Mouse (Mus musculus) embryonic facial prominence, embryonic 12.5 days (tissue): Measurements from ENCODE around the gene Syn3. TPM values are rescaled to one million over a fixed set of nuclear protein-coding genes. Genes with fewer than 3 reads are reported as not detected.
"Not testable (repeated sequence)": the region's sequence is repeated elsewhere in the genome, so short reads cannot be mapped to it uniquely, and the experiment has no call there.

Source experiments
- ATAC-seq: fragments of 200-750 bp; cut with Nextera tagmentation; 2 replicates; pipeline ENCODE4 v1.8.0; 2017; ENCODE audit not compliant: insufficient number of reproducible peaks, insufficient read depth, low FRiP score, low TSS enrichment
- H3K27ac ChIP-seq: fragments of 300-500 bp; sonication (generic); 2 replicates; pipeline ENCODE4 v1.5.1; 2016; ENCODE audit warnings: mild to moderate bottlenecking
- H3K27me3 ChIP-seq: fragments of 300-500 bp; sonication (generic); 2 replicates; pipeline ENCODE4 v1.6.1; 2016; ENCODE audit warnings: mild to moderate bottlenecking, moderate library complexity
- H3K36me3 ChIP-seq: fragments of 300-500 bp; sonication (generic); 2 replicates; pipeline ENCODE4 v1.6.1; 2016; ENCODE audit warnings: mild to moderate bottlenecking
- H3K4me1 ChIP-seq: fragments of 300-500 bp; sonication (generic); 2 replicates; pipeline ENCODE4 v1.6.1; 2016
- H3K4me2 ChIP-seq: fragments of 300-500 bp; sonication (generic); replicated peaks from 2 replicates; pipeline ENCODE4 v1.6.1; 2016; ENCODE audit warnings: mild to moderate bottlenecking, moderate library complexity
- H3K4me3 ChIP-seq: fragments of 300-500 bp; sonication (generic); 2 replicates; pipeline ENCODE4 v1.5.1; 2016; ENCODE audit warnings: mild to moderate bottlenecking
- H3K9ac ChIP-seq: fragments of 300-500 bp; sonication (generic); 2 replicates; pipeline ENCODE4 v1.6.1; 2016; ENCODE audit warnings: mild to moderate bottlenecking, moderate library complexity
- H3K9me3 ChIP-seq: fragments of 300-500 bp; sonication (generic); 2 replicates; pipeline ENCODE4 v1.6.1; 2016; ENCODE audit warnings: mild to moderate bottlenecking, moderate library complexity
- WGBS: fragments of 180-500 bp; shearing (Covaris S2); methylation state at CpG from one replicate; pipeline ENCODE4 v1.1.7; 2016; 5-methylcytosine and 5-hydroxymethylcytosine counted together
- polyA plus RNA-seq: library from polyadenylated mRNA; unstranded; fragments of >200 nt; fragmentation: Nextera tagmentation; extraction: Ambion mirVana; gene quantifications from 2 replicates; pipeline ENCODE4 v1.2.1, GENCODE M21; 2016

The Syn3 gene
- polyA plus RNA-seq, 1 experiment from 2014 or later: 4.0 TPM

DNA sequence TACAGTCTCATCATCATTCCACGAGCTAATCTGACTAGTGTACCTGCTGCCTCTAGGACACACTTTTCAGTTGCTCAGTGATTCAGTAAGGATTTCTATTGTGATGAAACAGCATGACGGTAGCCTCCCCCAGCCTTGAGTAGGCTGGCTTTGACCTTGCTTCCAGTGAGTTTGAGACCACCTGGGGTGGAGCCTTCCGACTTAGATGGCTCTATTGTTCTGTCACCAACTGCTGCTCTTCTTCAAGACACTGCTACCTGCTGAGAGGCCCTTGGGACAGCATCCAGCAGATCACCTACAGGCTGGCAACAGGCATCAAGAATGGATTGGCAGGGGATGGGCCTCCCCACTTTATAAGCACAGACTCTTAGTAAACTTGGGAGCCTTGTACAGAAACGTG lies 63.7 kb downstream of the Syn3 start:
- not testable (repeated sequence) for H3K27me3 ChIP-seq, H3K36me3 ChIP-seq, ATAC-seq, H3K4me2 ChIP-seq, H3K4me1 ChIP-seq, H3K27ac ChIP-seq, H3K9me3 ChIP-seq, H3K9ac ChIP-seq, H3K4me3 ChIP-seq
- 65% methylated on average over 4 of the region's 4 CpGs for WGBS

DNA sequence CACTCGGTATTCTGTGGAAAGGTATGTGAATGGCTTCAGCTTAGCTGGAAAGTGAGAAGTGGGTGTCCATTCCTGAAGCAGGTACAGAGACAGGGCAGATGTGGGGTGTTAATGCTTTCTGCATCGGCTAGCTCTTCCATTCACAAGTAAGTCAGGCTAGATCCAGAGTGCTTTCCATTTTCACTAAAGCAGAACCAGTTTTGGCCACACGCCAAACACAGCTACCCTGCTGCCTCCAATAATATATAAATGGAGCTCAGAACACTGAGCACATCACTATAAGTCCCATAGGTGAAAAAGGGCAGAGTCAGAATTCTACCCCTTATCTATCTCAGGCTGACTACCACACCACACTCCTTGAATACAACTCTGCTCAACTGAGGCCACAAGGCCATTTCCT lies 69.0 kb downstream of the Syn3 start:
- Histone ChIP-seq H3K4me2 (no peak overlapping the region), H3K4me3 (no peak overlapping the region), H3K27ac (no peak overlapping the region), H3K9ac (no peak overlapping the region), H3K4me1 (peaks cover 24% of the 10 kb centered on the region), H3K9me3 (no peaks in the 10 kb centered on the region), H3K27me3 (no peaks in the 10 kb centered on the region), H3K36me3 (no peaks in the 10 kb centered on the region)
- 75% methylated on average over 3 of the region's 3 CpGs for WGBS
- ATAC-seq: no peak

DNA sequence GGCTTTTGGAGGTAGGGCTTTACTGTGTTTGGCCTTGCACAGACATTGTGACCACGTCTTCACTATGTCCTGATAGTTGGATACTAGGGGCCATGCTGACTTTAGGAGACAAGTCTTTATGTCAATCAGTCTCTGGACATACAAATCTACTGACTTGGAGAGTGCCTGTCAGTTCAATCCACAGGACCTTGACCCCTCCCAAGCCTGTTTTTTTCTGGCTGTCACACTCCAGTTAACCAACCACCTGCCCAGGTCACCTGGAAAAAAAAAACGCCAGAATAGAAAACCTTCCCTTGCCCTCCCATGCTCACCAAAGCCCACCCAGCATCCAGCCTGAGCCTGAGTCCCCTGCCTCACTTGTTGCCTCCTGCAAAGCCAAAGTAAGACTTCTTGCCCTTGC lies 70.7 kb downstream of the Syn3 start:
- Histone ChIP-seq H3K9me3 (no peaks in the 10 kb centered on the region), H3K4me3 (no peak overlapping the region), H3K9ac (no peak overlapping the region), H3K27ac (no peak overlapping the region), H3K4me1 (peaks cover 25% of the 10 kb centered on the region), H3K36me3 (no peaks in the 10 kb centered on the region), H3K27me3 (no peaks in the 10 kb centered on the region), H3K4me2 (no peak overlapping the region)
- no peak for ATAC-seq
- 73% methylated on average over 2 of the region's 2 CpGs for WGBS

DNA sequence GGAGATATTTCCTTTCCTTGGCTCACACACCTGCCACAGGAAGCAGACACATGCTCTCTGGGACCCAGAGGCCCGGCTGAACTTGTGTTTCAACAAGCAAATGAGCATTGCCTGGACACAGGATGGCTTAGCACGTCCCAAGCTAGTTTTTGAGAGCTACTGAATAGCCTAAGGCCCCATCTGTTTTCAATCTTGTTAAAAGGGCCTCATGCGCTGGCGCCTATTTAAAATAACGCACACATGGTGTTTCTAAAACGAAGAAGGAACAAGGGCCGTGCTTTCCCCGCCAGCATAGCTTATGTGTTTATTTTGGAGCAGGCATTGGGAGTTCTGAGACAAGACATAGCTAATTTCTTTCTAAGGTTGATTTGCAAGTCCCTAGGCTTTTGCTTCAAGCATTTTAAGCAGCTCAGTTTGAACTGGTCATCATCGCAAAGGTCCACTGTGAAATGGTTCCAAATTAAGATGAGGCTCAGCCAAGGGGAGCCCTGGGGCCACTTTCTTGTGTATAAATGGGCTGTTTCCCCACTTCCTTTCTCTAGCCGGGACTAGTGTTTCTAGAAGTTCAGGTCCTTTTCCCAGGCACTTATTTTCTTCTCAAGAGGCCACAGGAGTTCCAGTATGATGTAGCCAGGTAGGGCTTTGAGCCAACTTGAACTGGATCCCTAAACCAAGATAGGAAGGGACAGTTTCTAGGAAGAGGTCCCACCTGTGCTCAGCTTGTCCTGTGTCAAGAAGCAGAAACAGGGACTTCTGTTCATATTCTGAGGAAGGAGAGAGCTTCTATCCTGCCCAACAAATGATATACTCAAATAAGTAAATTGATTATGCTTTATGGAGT lies 72.8 kb downstream of the Syn3 start:
- no peaks in the 10 kb centered on the region for H3K27me3 ChIP-seq
- no peak overlapping the region for H3K4me2 ChIP-seq
- H3K4me3 ChIP-seq: no peak overlapping the region
- no peaks in the 10 kb centered on the region for H3K36me3 ChIP-seq
- H3K27ac ChIP-seq: peak overlapping the region; percentile 58
- H3K4me1 ChIP-seq: peaks cover 25% of the 10 kb centered on the region
- ATAC-seq: peak; percentile 77
- no peaks in the 10 kb centered on the region for H3K9me3 ChIP-seq
- H3K9ac ChIP-seq: no peak overlapping the region
- WGBS: 10% methylated on average over 10 of the region's 10 CpGs

DNA sequence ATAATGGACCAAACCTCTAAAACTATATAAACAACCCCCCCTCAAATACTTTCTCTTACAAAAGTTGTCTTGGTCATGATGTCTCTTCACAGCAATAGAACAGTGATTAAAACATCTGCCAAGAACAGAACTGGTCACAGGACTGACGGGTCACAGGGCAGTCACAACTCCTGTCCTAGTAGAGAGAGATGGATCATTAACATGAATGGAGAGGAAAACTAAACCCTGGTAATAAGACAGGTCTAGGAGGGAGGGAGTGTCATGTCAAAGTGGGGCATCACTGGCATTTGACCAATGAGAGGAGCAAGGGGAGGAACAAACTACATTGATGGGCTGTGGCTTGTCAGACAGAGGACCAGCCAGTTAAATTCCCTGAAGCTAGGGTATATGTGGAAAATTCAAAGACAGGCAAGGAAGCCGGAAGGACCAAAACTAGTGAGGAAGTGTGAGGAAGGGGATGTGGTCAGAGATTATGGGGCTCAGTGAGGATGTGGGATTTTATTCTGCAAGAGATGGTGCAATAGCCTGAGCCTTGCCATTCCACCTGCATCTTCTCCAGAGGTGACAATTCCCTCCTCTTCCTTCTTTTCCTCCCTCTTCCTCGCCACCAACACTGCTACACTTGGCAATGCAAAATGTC lies 76.8 kb downstream of the Syn3 start:
- Histone ChIP-seq H3K4me3 (no peak overlapping the region), H3K27me3 (no peaks in the 10 kb centered on the region), H3K27ac (no peak overlapping the region), H3K36me3 (no peaks in the 10 kb centered on the region), H3K4me2 (no peak overlapping the region), H3K9ac (no peak overlapping the region), H3K4me1 (peaks cover 19% of the 10 kb centered on the region), H3K9me3 (no peaks in the 10 kb centered on the region)
- no peak for ATAC-seq
- WGBS: 86% methylated on average over 3 of the region's 3 CpGs

DNA sequence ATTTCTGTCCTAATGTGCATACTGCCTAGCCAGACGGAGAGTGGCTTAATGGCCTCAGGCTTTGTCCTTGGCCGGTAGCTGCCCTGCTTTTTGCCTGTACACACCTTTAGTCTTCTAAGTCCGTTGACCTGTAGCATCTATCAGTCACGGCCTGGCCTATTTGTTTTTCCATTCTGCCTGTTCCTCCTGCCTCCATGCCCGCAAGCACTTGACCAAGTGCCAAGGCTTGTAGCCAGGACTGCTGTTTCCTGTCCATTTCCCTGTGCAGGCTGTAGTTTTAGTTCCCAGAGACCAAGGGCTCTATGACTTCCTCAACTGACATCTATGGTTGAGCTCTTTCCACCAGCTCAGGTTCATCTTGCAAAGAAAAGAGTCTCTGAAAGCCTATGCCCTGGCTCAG lies 79.8 kb downstream of the Syn3 start:
- Histone ChIP-seq H3K4me2 (no peak overlapping the region), H3K4me1 (no peaks in the 10 kb centered on the region), H3K9me3 (no peaks in the 10 kb centered on the region), H3K36me3 (no peaks in the 10 kb centered on the region), H3K27ac (no peak overlapping the region), H3K4me3 (no peak overlapping the region), H3K9ac (no peak overlapping the region), H3K27me3 (no peaks in the 10 kb centered on the region)
- 82% methylated on average over 5 of the region's 5 CpGs for WGBS
- no peak for ATAC-seq

DNA sequence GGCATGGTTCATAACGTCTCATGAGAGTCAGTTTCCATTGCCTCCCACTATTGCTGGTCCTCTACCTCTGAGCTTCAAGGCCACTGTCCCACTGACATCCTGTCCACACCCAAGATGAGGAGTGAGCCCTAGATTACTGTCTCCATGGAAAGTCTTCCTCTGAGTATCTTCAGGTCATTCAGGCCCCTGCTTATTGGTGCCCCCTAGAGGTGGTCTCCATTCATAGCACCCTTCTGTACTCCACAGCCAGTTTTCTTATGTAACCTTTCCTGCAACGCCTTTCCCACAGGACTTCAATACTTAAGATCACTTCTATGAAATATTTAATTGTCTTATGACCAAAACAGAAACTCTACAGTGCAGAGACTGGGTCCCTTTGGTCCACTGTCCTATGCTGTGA lies 80.4 kb downstream of the Syn3 start:
- Histone ChIP-seq H3K4me3 (no peak overlapping the region), H3K4me1 (no peaks in the 10 kb centered on the region), H3K9me3 (no peaks in the 10 kb centered on the region), H3K9ac (no peak overlapping the region), H3K36me3 (no peaks in the 10 kb centered on the region), H3K27me3 (no peaks in the 10 kb centered on the region), H3K4me2 (no peak overlapping the region), H3K27ac (no peak overlapping the region)
- 85% methylated on average over 2 of the region's 2 CpGs for WGBS
- no peak for ATAC-seq

DNA sequence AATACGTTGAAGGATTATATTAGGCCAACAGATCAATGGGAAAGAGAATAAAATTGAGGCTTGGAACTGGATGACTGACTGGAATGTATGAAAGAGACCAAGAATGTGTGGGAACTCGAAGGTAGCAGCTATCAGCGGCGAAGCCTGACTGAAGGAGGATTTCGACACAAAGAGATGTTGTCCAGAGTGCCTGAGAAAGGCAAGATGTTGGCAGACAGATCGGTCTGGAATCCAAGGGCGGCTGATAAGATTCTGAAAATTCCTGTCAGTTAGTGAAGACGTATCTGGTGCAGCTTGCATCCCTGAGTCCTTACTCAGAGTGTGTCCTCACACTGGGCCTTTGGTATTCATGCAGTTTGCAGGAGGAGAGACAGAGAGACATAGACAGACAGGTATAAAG lies 81.9 kb downstream of the Syn3 start:
- no peaks in the 10 kb centered on the region for H3K27me3 ChIP-seq
- H3K4me2 ChIP-seq: no peak overlapping the region
- no peak for ATAC-seq
- H3K9me3 ChIP-seq: no peaks in the 10 kb centered on the region
- no peak overlapping the region for H3K4me3 ChIP-seq
- H3K9ac ChIP-seq: no peak overlapping the region
- no peaks in the 10 kb centered on the region for H3K36me3 ChIP-seq
- H3K4me1 ChIP-seq: no peaks in the 10 kb centered on the region
- no peak overlapping the region for H3K27ac ChIP-seq
- 80% methylated on average over 8 of the region's 8 CpGs for WGBS

DNA sequence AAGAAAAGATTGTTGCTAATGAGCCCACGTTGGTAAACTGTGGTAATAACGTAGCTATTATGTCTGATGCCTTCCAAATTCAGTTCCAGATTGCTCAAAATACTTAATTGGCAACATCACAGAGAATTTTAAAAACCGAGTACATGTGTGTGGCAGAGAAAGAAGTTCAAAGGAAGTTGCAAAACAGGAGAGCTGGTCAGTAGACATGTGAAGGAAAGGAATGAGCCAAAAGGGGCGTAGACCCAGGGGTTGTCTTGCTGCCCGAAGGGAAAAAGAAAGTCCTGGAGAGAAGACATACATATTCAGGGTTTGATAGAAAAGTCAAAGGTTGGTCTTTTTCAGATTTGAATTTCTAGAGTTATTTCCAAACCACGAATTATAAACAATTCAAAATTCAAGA lies 87.8 kb downstream of the Syn3 start:
- H3K9me3 ChIP-seq: no peaks in the 10 kb centered on the region
- no peak for ATAC-seq
- no peaks in the 10 kb centered on the region for H3K27me3 ChIP-seq
- H3K36me3 ChIP-seq: no peaks in the 10 kb centered on the region
- H3K27ac ChIP-seq: no peak overlapping the region
- WGBS: 63% methylated on average over 6 of the region's 6 CpGs
- no peak overlapping the region for H3K9ac ChIP-seq
- H3K4me1 ChIP-seq: no peaks in the 10 kb centered on the region
- no peak overlapping the region for H3K4me3 ChIP-seq
- H3K4me2 ChIP-seq: no peak overlapping the region

DNA sequence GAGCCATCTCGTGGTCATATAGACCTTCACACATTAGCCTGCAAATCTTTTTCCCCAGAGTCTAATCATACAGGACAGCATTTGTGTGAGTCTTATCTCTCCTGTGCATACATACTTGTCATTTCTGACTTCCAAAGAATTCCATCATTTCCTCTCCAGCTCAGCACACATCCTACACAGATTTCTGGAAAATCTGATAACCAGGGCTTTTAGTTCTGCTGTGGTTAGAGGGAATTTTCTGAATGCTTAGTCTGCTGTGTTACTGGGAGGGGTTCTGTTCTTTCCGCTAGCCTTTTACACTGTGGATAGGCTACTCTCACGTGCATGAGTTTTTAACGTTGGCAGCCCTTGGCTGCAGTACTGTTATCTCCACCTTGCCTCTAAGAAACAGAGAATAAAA lies 91.7 kb downstream of the Syn3 start:
- Histone ChIP-seq H3K36me3 (no peaks in the 10 kb centered on the region), H3K4me1 (no peaks in the 10 kb centered on the region), H3K9ac (no peak overlapping the region), H3K4me2 (no peak overlapping the region), H3K9me3 (no peaks in the 10 kb centered on the region), H3K4me3 (no peak overlapping the region), H3K27ac (no peak overlapping the region), H3K27me3 (no peaks in the 10 kb centered on the region)
- no peak for ATAC-seq
- WGBS: 72% methylated on average over 4 of the region's 4 CpGs

DNA sequence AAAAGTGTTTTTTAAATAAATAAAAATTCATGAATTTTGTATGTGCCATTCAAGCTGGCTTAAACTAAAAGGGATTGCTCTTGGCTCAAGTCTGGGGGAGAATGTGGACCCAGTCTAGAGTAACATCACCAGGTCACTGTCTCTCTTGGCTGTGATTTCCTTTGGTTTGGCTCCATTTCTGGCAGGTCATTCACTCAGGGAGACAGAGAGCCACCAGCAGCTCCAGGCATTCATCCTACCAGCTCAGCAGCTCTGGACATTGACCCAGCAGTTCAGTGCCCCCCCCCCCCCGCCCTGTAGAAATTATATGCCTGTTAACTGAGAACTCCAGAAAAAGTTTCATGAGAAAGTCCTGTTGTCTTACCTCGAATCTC lies 100.4 kb downstream of the Syn3 start:
- Histone ChIP-seq H3K4me2 (no peak overlapping the region), H3K9me3 (no peaks in the 10 kb centered on the region), H3K4me3 (no peak overlapping the region), H3K27me3 (no peaks in the 10 kb centered on the region), H3K27ac (no peak overlapping the region), H3K4me1 (no peaks in the 10 kb centered on the region), H3K36me3 (no peaks in the 10 kb centered on the region), H3K9ac (no peak overlapping the region)
- ATAC-seq: no peak
- 66% methylated on average over 2 of the region's 2 CpGs for WGBS

DNA sequence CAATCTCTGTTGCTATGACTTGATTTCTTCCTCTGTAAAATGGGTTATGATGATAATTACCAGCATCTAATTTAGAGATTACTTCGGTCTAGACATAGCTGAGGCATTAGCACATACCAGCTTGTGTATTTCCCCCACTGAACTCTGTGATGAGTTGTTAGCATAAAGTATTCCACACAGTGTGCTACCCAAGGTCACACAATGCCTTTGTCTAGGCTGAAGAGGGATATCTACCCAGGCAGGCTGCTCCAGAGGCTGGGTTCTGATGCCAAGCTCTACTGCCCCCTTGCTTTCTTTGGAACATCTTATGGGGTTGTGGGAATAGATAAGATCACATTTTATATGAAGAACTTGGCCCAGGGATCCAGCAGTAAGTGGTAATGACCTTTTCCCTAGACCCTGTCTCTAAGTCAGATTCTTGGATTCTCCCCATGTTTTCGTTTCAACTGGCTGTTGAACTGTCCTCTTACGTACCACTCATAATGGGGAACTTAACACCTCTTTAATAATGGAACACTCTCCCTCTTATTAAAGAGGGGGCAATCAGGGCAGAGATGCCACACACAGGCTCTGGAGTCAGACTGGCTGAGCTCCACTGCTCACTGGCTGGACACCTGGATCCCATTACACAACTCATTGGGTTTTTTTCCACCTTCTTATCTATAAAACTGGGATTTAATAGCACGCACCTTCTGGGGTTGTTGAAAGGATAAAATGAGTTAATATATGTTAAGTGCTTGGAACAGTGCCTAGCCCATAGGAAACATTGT lies 100.9 kb downstream of the Syn3 start:
- no peak overlapping the region for H3K4me2 ChIP-seq
- 59% methylated on average over 4 of the region's 4 CpGs for WGBS
- no peaks in the 10 kb centered on the region for H3K9me3 ChIP-seq
- H3K27me3 ChIP-seq: no peaks in the 10 kb centered on the region
- H3K4me3 ChIP-seq: no peak overlapping the region
- H3K9ac ChIP-seq: no peak overlapping the region
- no peaks in the 10 kb centered on the region for H3K4me1 ChIP-seq
- no peak for ATAC-seq
- H3K36me3 ChIP-seq: no peaks in the 10 kb centered on the region
- no peak overlapping the region for H3K27ac ChIP-seq
